9 mouse cellular contexts compared by ENCODE assay signal in the genomic region with DNA sequence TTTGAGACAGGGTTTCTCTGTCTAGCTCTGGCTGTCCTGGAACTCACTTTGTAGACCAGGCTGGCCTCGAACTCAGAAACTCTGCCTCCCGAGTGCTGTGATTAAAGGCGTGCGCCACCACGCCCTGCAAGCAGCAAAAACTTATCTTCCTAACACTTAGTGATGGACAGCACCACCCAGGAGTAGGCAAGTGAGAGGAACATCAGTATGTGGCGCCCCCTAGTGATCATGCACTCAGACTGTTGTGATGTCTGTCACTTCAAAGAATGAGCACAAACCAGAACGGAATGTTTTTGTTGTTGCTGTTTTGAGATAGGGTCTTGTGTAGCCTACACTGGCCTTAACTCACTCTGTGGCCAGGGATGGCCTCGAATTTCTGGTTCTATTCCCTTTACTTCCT. TPM values are rescaled to one million over a fixed set of nuclear protein-coding genes. Genes with fewer than 3 reads are reported as not detected.
A peak's percentile ranks its signal among the peaks of the same experiment; 100 is the strongest.
DNase-seq lines count a peak whose midpoint lies in the region; ATAC-seq and TF ChIP-seq lines count a peak whose summit lies in the region.
"Had no signal": no experiment of that assay in that cellular context is flagged by ENCODE, and none has a peak within 500 bp of the region (broad histone marks: within the 10 kb centered on the region; RNA-seq: fewer than 3 reads in every experiment).

No protein-coding gene starts in this region.

- peak; percentile 78 for TF ChIP-seq CTCF in intestine, postnatal 0 days (IDR thresholded peaks at IDR 0.05; ENCODE audit: low read depth)

- H3K27me3 ChIP-seq in midbrain, embryonic 10.5 days (ENCODE audit: low read depth, poor library complexity, severe bottlenecking), result no peaks in the 10 kb centered on the region
- H3K27me3 ChIP-seq in midbrain, embryonic 13.5 days, result no peaks in the 10 kb centered on the region
- H3K27me3 ChIP-seq in intestine, postnatal 0 days (replicated peaks; ENCODE audit: control insufficient read depth, insufficient read depth, low read length), result no peaks in the 10 kb centered on the region
- H3K27me3 ChIP-seq: heart, embryonic 15.5 days had no signal

- no peaks in the 10 kb centered on the region for H3K36me3 ChIP-seq in midbrain, embryonic 10.5 days
- no peaks in the 10 kb centered on the region for H3K36me3 ChIP-seq in midbrain, embryonic 13.5 days
- H3K36me3 ChIP-seq in intestine, postnatal 0 days (ENCODE audit: control insufficient read depth, insufficient read depth), result no peaks in the 10 kb centered on the region
- H3K36me3 ChIP-seq: heart, embryonic 15.5 days had no signal

- ATAC-seq in midbrain, embryonic 13.5 days, result no peak
- ATAC-seq in intestine, postnatal 0 days, result no peak

- no peak overlapping the region for H3K4me3 ChIP-seq in midbrain, embryonic 10.5 days
- no peak overlapping the region for H3K4me3 ChIP-seq in midbrain, embryonic 13.5 days (replicated peaks)
- H3K4me3 ChIP-seq in intestine, postnatal 0 days (ENCODE audit: low read depth, low read length), result no peak overlapping the region
- H3K4me3 ChIP-seq: heart, embryonic 15.5 days had no signal

- H3K9ac ChIP-seq in midbrain, embryonic 13.5 days (replicated peaks), result no peak overlapping the region
- no peak overlapping the region for H3K9ac ChIP-seq in intestine, postnatal 0 days (ENCODE audit: low read depth, low read length)
- H3K9ac ChIP-seq: heart, embryonic 15.5 days had no signal

- H3K9me3 ChIP-seq in midbrain, embryonic 10.5 days (replicated peaks), result no peaks in the 10 kb centered on the region
- H3K9me3 ChIP-seq in midbrain, embryonic 13.5 days, result peaks cover 7% of the 10 kb centered on the region; the same call in 1 of the 2 replicates
- no peaks in the 10 kb centered on the region for H3K9me3 ChIP-seq in intestine, postnatal 0 days (ENCODE audit: control insufficient read depth)
- H3K9me3 ChIP-seq: heart, embryonic 15.5 days had no signal

- no peaks in the 10 kb centered on the region for H3K4me1 ChIP-seq in midbrain, embryonic 10.5 days
- no peaks in the 10 kb centered on the region for H3K4me1 ChIP-seq in midbrain, embryonic 13.5 days (replicated peaks)
- H3K4me1 ChIP-seq in intestine, postnatal 0 days (replicated peaks; ENCODE audit: control insufficient read depth, insufficient read depth, low read length), result no peaks in the 10 kb centered on the region
- H3K4me1 ChIP-seq: heart, embryonic 15.5 days had no signal

- no peak overlapping the region for H3K4me2 ChIP-seq in midbrain, embryonic 13.5 days (replicated peaks)
- no peak overlapping the region for H3K4me2 ChIP-seq in intestine, postnatal 0 days (replicated peaks; ENCODE audit: low read depth)
- H3K4me2 ChIP-seq: heart, embryonic 15.5 days had no signal

- 38% methylated on average over 8 of the region's 8 CpGs for whole genome bisulfite sequencing in midbrain, embryonic 10.5 days
- 42% methylated on average over 8 of the region's 8 CpGs for WGBS in midbrain, embryonic 13.5 days
- 32% methylated on average over 8 of the region's 8 CpGs for WGBS in intestine, postnatal 0 days

- DNase-seq in midbrain, embryonic 10.5 days (ENCODE audit: low spot score), result peak; percentile 45
- peak; percentile 63 for DNase-seq in T-cell, adult 2 months (ENCODE audit: low spot score)
- DNase-seq in embryo, embryonic 10.5 days (ENCODE audit: low spot score), result peak; percentile 72
- peak; percentile 74 for DNase-seq in liver
- peak; percentile 78 for DNase-seq in retina, embryonic 14.5 days (ENCODE audit: low spot score)
- DNase-seq in yolk sac, embryonic 10.5 days (ENCODE audit: low spot score), result peak; percentile 21

- no peak overlapping the region for H3K27ac ChIP-seq in midbrain, embryonic 10.5 days (replicated peaks)
- H3K27ac ChIP-seq in midbrain, embryonic 13.5 days, result no peak overlapping the region
- no peak overlapping the region for H3K27ac ChIP-seq in intestine, postnatal 0 days (ENCODE audit: low read depth, low read length)
- H3K27ac ChIP-seq: heart, embryonic 15.5 days had no signal

RNA-seq across cellular contexts. Expression of gene Eif3b, which starts 7.8 kb away (rescaled TPM):
- polyA plus RNA-seq in midbrain, embryonic 10.5 days (2016; fragmentation: Nextera tagmentation; extraction: Ambion mirVana), result 145 and 153 TPM in 2 replicates
- 71.4 and 92.6 TPM in 2 replicates for polyA plus RNA-seq in midbrain, embryonic 13.5 days (2015; fragmentation: Nextera tagmentation; extraction: Ambion mirVana)
- polyA plus RNA-seq in intestine, postnatal 0 days (2015; fragmentation: Nextera tagmentation; extraction: Ambion mirVana), result 52.3 and 54.6 TPM in 2 replicates

RNA-seq across cellular contexts. Expression of gene Snx8, which starts 22.3 kb away (rescaled TPM):
- polyA plus RNA-seq in midbrain, embryonic 10.5 days (2016; fragmentation: Nextera tagmentation; extraction: Ambion mirVana), result 24.4 and 24.5 TPM in 2 replicates
- 25.2 and 26.4 TPM in 2 replicates for polyA plus RNA-seq in midbrain, embryonic 13.5 days (2015; fragmentation: Nextera tagmentation; extraction: Ambion mirVana)
- 67.5 and 89.0 TPM in 2 replicates for polyA plus RNA-seq in intestine, postnatal 0 days (2015; fragmentation: Nextera tagmentation; extraction: Ambion mirVana)

RNA-seq across cellular contexts. Expression of gene Gm4869, which starts 34.1 kb away (rescaled TPM):
- not detected in 2 replicates for polyA plus RNA-seq in midbrain, embryonic 10.5 days (2016; fragmentation: Nextera tagmentation; extraction: Ambion mirVana)
- polyA plus RNA-seq in midbrain, embryonic 13.5 days (2015; fragmentation: Nextera tagmentation; extraction: Ambion mirVana), result not detected in 2 replicates
- polyA plus RNA-seq in intestine, postnatal 0 days (2015; fragmentation: Nextera tagmentation; extraction: Ambion mirVana), result 0.05 TPM in 1 of 2 replicates, not detected in the other
- polyA plus RNA-seq: heart, embryonic 15.5 days had no signal

Comparison
In these comparisons a context has a peak if more than half of its experiments do, and no peak if none do; other contexts are left out.
1. DNase-seq: peak in every context shown above with its lines; median percentile 78 in retina, embryonic 14.5 days; 74 in liver; 72 in embryo, embryonic 10.5 days; 63 in T-cell, adult 2 months; 45 in midbrain, embryonic 10.5 days; 21 in yolk sac, embryonic 10.5 days.